ENCODE assay signal across 9 mouse cellular contexts in genomic region chr16:38536544-38537146, GRCm38 (mm10). TPM values are rescaled to one million over a fixed set of nuclear protein-coding genes. Genes with fewer than 3 reads are reported as not detected.
A peak's percentile ranks its signal among the peaks of the same experiment; 100 is the strongest.
DNase-seq lines count a peak whose midpoint lies in the region; ATAC-seq and TF ChIP-seq lines count a peak whose summit lies in the region.
"Had no signal": no experiment of that assay in that cellular context is flagged by ENCODE, and none has a peak within 500 bp of the region (broad histone marks: within the 10 kb centered on the region; RNA-seq: fewer than 3 reads in every experiment).

No protein-coding gene starts in this region.

- H3K4me1 ChIP-seq in kidney, embryonic 16.5 days (ENCODE audit: insufficient read depth, low read length), result no peaks in the 10 kb centered on the region
- H3K4me1 ChIP-seq in liver, embryonic 11.5 days (replicated peaks; ENCODE audit: control insufficient read depth, insufficient read depth, low read length), result no peaks in the 10 kb centered on the region
- no peaks in the 10 kb centered on the region for H3K4me1 ChIP-seq in neural tube, embryonic 14.5 days (ENCODE audit: control insufficient read depth, insufficient read depth, low read length)
- H3K4me1 ChIP-seq in testis, adult 2 months (ENCODE audit: control insufficient read depth, insufficient read depth, low read length), result no peaks in the 10 kb centered on the region

- no peak overlapping the region for H3K4me3 ChIP-seq in kidney, embryonic 16.5 days (ENCODE audit: low read length)
- H3K4me3 ChIP-seq in liver, embryonic 11.5 days (ENCODE audit: low read depth, low read length), result no peak overlapping the region
- H3K4me3 ChIP-seq in neural tube, embryonic 14.5 days (ENCODE audit: low read depth, low read length), result no peak overlapping the region
- H3K4me3 ChIP-seq in testis, adult 2 months (ENCODE audit: control insufficient read depth, low read depth, low read length), result no peak overlapping the region
- H3K4me3 ChIP-seq: erythroblast, embryonic 14.5 days had no signal

- peaks cover 30% of the 10 kb centered on the region for H3K36me3 ChIP-seq in kidney, embryonic 16.5 days (ENCODE audit: insufficient read depth, low read length)
- peaks cover 12% of the 10 kb centered on the region for H3K36me3 ChIP-seq in liver, embryonic 11.5 days (ENCODE audit: control insufficient read depth, insufficient read depth, low read length)
- H3K36me3 ChIP-seq in neural tube, embryonic 14.5 days (ENCODE audit: control insufficient read depth, insufficient read depth, low read length), result peaks cover 55% of the 10 kb centered on the region
- no peaks in the 10 kb centered on the region for H3K36me3 ChIP-seq in testis, adult 2 months (ENCODE audit: control insufficient read depth, insufficient read depth, low read length)

- H3K27ac ChIP-seq in kidney, embryonic 16.5 days (ENCODE audit: low read length), result no peak overlapping the region
- H3K27ac ChIP-seq in liver, embryonic 11.5 days (ENCODE audit: low read depth, low read length), result no peak overlapping the region
- no peak overlapping the region for H3K27ac ChIP-seq in neural tube, embryonic 14.5 days (ENCODE audit: low read depth, low read length)
- no peak overlapping the region for H3K27ac ChIP-seq in testis, adult 2 months (ENCODE audit: control insufficient read depth, insufficient read depth, low read depth, low read length)

- peak; percentile 43; the same call in 1 of the 2 replicates for TF ChIP-seq CTCF in testis, adult 2 months (IDR thresholded peaks at IDR 0.05; ENCODE audit: control insufficient read depth, insufficient read depth, insufficient replicate concordance, low read depth, low read length)

- peak; percentile 80 to 82 for DNase-seq in B cell, adult 2 months
- DNase-seq in adipocyte (ENCODE audit: low spot score), result peak; percentile 63
- DNase-seq in gastrocnemius, adult 8-10 months (ENCODE audit: low spot score in 2 of 2), result peak; percentile 33 to 46
- peak; percentile 51 for DNase-seq in liver, embryonic 11.5 days (ENCODE audit: low spot score)

- H3K27me3 ChIP-seq in kidney, embryonic 16.5 days (ENCODE audit: insufficient read depth, low read length), result no peaks in the 10 kb centered on the region
- no peaks in the 10 kb centered on the region for H3K27me3 ChIP-seq in liver, embryonic 11.5 days (replicated peaks; ENCODE audit: control insufficient read depth, insufficient read depth, low read length)
- no peaks in the 10 kb centered on the region for H3K27me3 ChIP-seq in neural tube, embryonic 14.5 days (ENCODE audit: control insufficient read depth, insufficient read depth, low read length)
- no peaks in the 10 kb centered on the region for H3K27me3 ChIP-seq in testis, adult 2 months (ENCODE audit: control insufficient read depth, insufficient read depth, low read length)

- no peak overlapping the region for H3K4me2 ChIP-seq in kidney, embryonic 16.5 days (replicated peaks; ENCODE audit: low read depth, low read length)
- no peak overlapping the region for H3K4me2 ChIP-seq in liver, embryonic 11.5 days
- no peak overlapping the region for H3K4me2 ChIP-seq in neural tube, embryonic 14.5 days (ENCODE audit: low read depth, low read length)

- ATAC-seq in common myeloid progenitor, adult 5-6 weeks (replicated peaks; ENCODE audit: low read depth, poor library complexity, severe bottlenecking), result peak; percentile 99
- ATAC-seq in kidney, embryonic 16.5 days (ENCODE audit: low FRiP score, low TSS enrichment), result peak; percentile 42; the same call in 1 of the 2 replicates
- ATAC-seq in liver, embryonic 11.5 days (replicated peaks; ENCODE audit: low FRiP score), result peak; percentile 25
- ATAC-seq in neural tube, embryonic 14.5 days (ENCODE audit: low read depth), result peak; percentile 65; the same call in 1 of the 2 replicates

- H3K9me3 ChIP-seq in kidney, embryonic 16.5 days (ENCODE audit: low read length), result no peaks in the 10 kb centered on the region
- no peaks in the 10 kb centered on the region for H3K9me3 ChIP-seq in liver, embryonic 11.5 days (ENCODE audit: control insufficient read depth, low read length)
- no peaks in the 10 kb centered on the region for H3K9me3 ChIP-seq in neural tube, embryonic 14.5 days (ENCODE audit: control insufficient read depth, low read length)

- 56% methylated on average over 8 of the region's 8 CpGs for WGBS in kidney, embryonic 16.5 days
- 48% methylated on average over 8 of the region's 8 CpGs for WGBS in liver, embryonic 11.5 days
- 52% methylated on average over 8 of the region's 8 CpGs for whole genome bisulfite sequencing in neural tube, embryonic 14.5 days

- H3K9ac ChIP-seq in kidney, embryonic 16.5 days (replicated peaks; ENCODE audit: low read length), result no peak overlapping the region
- H3K9ac ChIP-seq in liver, embryonic 11.5 days (ENCODE audit: low read depth, low read length), result no peak overlapping the region
- H3K9ac ChIP-seq in neural tube, embryonic 14.5 days (replicated peaks; ENCODE audit: low read depth, low read length), result no peak overlapping the region

- TF ChIP-seq POLR2A in testis, adult 2 months (IDR thresholded peaks at IDR 0.05; ENCODE audit: control insufficient read depth, low read depth, low read length), result no peak

RNA-seq across cellular contexts. Expression of gene Poglut1, which starts 13.4 kb away (rescaled TPM):
- 21.7 and 22.6 TPM in 2 replicates for total RNA-seq in common myeloid progenitor, adult 5-6 weeks (2017)
- 10 to 100 TPM in 3 of 4 experiments, 1 to 10 TPM in 1; 8.9 to 11.1 (median 10.5) TPM for total RNA-seq in gastrocnemius, adult 8-10 months (2022)
- 62.2 and 62.9 TPM in 2 replicates for polyA plus RNA-seq in kidney, embryonic 16.5 days (2015; fragmentation: Nextera tagmentation; extraction: Ambion mirVana)
- 31.0 and 34.1 TPM in 2 replicates for polyA plus RNA-seq in liver, embryonic 11.5 days (2014; fragmentation: Nextera tagmentation; extraction: Ambion mirVana)
- polyA plus RNA-seq in neural tube, embryonic 14.5 days (2014; fragmentation: Nextera tagmentation; extraction: Ambion mirVana), result 57.0 and 64.2 TPM in 2 replicates
- polyA plus RNA-seq in testis, adult 2 months (2012; rRNA removed), result 3.9 and 4.3 TPM in 2 replicates

RNA-seq across cellular contexts. Expression of gene Timmdc1, which starts 14.2 kb away (rescaled TPM):
- total RNA-seq in common myeloid progenitor, adult 5-6 weeks (2017), result 42.0 and 63.9 TPM in 2 replicates
- total RNA-seq in gastrocnemius, adult 8-10 months (2022), result 10 to 100 TPM; 42.4 to 50.3 (median 43.5) TPM
- 29.7 and 34.4 TPM in 2 replicates for polyA plus RNA-seq in kidney, embryonic 16.5 days (2015; fragmentation: Nextera tagmentation; extraction: Ambion mirVana)
- 25.1 and 28.1 TPM in 2 replicates for polyA plus RNA-seq in liver, embryonic 11.5 days (2014; fragmentation: Nextera tagmentation; extraction: Ambion mirVana)
- 31.9 and 33.2 TPM in 2 replicates for polyA plus RNA-seq in neural tube, embryonic 14.5 days (2014; fragmentation: Nextera tagmentation; extraction: Ambion mirVana)
- polyA plus RNA-seq in testis, adult 2 months (2012; rRNA removed), result 5.3 and 6.4 TPM in 2 replicates

RNA-seq across cellular contexts. Expression of gene Tmem39a, which starts 21.9 kb away (rescaled TPM):
- total RNA-seq in common myeloid progenitor, adult 5-6 weeks (2017), result 30.0 and 76.3 TPM in 2 replicates
- total RNA-seq in gastrocnemius, adult 8-10 months (2022), result 10 to 100 TPM; 14.0 to 19.3 (median 15.5) TPM
- 133 and 139 TPM in 2 replicates for polyA plus RNA-seq in kidney, embryonic 16.5 days (2015; fragmentation: Nextera tagmentation; extraction: Ambion mirVana)
- 88.7 and 89.3 TPM in 2 replicates for polyA plus RNA-seq in liver, embryonic 11.5 days (2014; fragmentation: Nextera tagmentation; extraction: Ambion mirVana)
- polyA plus RNA-seq in neural tube, embryonic 14.5 days (2014; fragmentation: Nextera tagmentation; extraction: Ambion mirVana), result 30.8 and 44.0 TPM in 2 replicates
- polyA plus RNA-seq in testis, adult 2 months (2012; rRNA removed), result 43.7 and 45.1 TPM in 2 replicates

Comparison
In these comparisons a context has a peak if more than half of its experiments do, and no peak if none do; other contexts are left out.
1. ATAC-seq: peak in every context shown above with its lines; median percentile 99 in common myeloid progenitor, adult 5-6 weeks; 65 in neural tube, embryonic 14.5 days; 42 in kidney, embryonic 16.5 days; 25 in liver, embryonic 11.5 days.